Mouse (Mus musculus) neutrophil, adult 5-6 weeks (primary cell): ENCODE results near the gene Enah. TPM values are rescaled to one million over a fixed set of nuclear protein-coding genes. Genes with fewer than 3 reads are reported as not detected.

Experiments
- ATAC-seq: fragments of 151-379, 151-347 bp; 2 replicates; pipeline ENCODE4 v1.8.0; 2017; ENCODE audit warnings: mild to moderate bottlenecking, moderate TSS enrichment; ENCODE audit not compliant: insufficient number of reproducible peaks, poor library complexity, low FRiP score, severe bottlenecking; ENCODE audit errors: extremely low read depth
- total RNA-seq: library from RNA; stranded (forward); fragments of 200-1000 nt; gene quantifications from 2 replicates; pipeline ENCODE4 v1.2.3, GENCODE M21; 2017

The Enah gene
- total RNA-seq, 1 experiment from 2014 or later, result 0.93 TPM

GRCm38 (mm10) chr1:181861181-181861902 is 158.4 kb downstream of the Enah start:
- ATAC-seq, result no peak

GRCm38 (mm10) chr1:181860659-181861058 is 159.1 kb downstream of the Enah start:
- ATAC-seq, result peak; percentile 96

- no peak for ATAC-seq
Measured at GRCm38 (mm10) chr1:181856329-181856728, 163.5 kb downstream of the Enah start.

- no peak for ATAC-seq
Measured at GRCm38 (mm10) chr1:181854829-181855228, 165.0 kb downstream of the Enah start.

- ATAC-seq, result peak; percentile 90
Measured at GRCm38 (mm10) chr1:181853081-181853736, 166.6 kb downstream of the Enah start.

GRCm38 (mm10) chr1:181852466-181852865 is 167.3 kb downstream of the Enah start:
- peak; percentile 67 for ATAC-seq

- ATAC-seq, result no peak
Measured at GRCm38 (mm10) chr1:181851521-181852310, 168.1 kb downstream of the Enah start.

GRCm38 (mm10) chr1:181850441-181850840 is 169.3 kb downstream of the Enah start:
- no peak for ATAC-seq

GRCm38 (mm10) chr1:181848210-181848609 is 171.6 kb downstream of the Enah start:
- ATAC-seq, result no peak

GRCm38 (mm10) chr1:181847396-181847795 is 172.4 kb downstream of the Enah start:
- ATAC-seq, result peak; percentile 37; the same call in 1 of the 2 replicates

Other genes starting within 250 kb of the Enah start
- gene Lbr, start 176.9 kb downstream of the Enah start, total RNA-seq, result 344 and 351 TPM in 2 replicates
- 80.3 and 86.6 TPM in 2 replicates for gene Srp9, start 104.7 kb upstream of the Enah start, total RNA-seq
- gene Vmn1r1, start 144.5 kb upstream of the Enah start, total RNA-seq, result not detected in 2 replicates